Mouse (Mus musculus) spleen, embryonic (tissue): ENCODE data around the gene E330034G19Rik.
"Not testable (repeated sequence)": the region's sequence is repeated elsewhere in the genome, so short reads cannot be mapped to it uniquely, and the experiment has no call there.

Experiments used
- CTCF ChIA-PET: fragments of 350-600 bp; sonication (Branson Sonifier 250); formaldehyde crosslinking; loops from one replicate; lab custom pipeline; 2022; lab: Charles Lee

The E330034G19Rik gene

GRCm38 (mm10) chr14:24292914-24293313 is at the start of gene E330034G19Rik:
Gene E330034G19Rik (plus strand): TSS chr14:24293214.
- CTCF ChIA-PET, result no interaction called here

GRCm38 (mm10) chr14:24244330-24245176 is 48.5 kb upstream of the E330034G19Rik start:
- CTCF ChIA-PET, result no interaction called here

- CTCF ChIA-PET, result no interaction called here
Measured at GRCm38 (mm10) chr14:24245177-24246081, 47.6 kb upstream of the E330034G19Rik start, which contains the start of gene Dlg5. Gene Dlg5 (minus strand): TSS chr14:24245920.

- CTCF ChIA-PET, result no interaction called here
Measured at GRCm38 (mm10) chr14:24249926-24250325, 43.1 kb upstream of the E330034G19Rik start.

- CTCF ChIA-PET, result no interaction called here
Measured at GRCm38 (mm10) chr14:24251326-24251725, 41.7 kb upstream of the E330034G19Rik start.

- CTCF ChIA-PET, result no interaction called here
Measured at GRCm38 (mm10) chr14:24253611-24254202, 39.3 kb upstream of the E330034G19Rik start.

GRCm38 (mm10) chr14:24255956-24256355 is 37.1 kb upstream of the E330034G19Rik start:
- CTCF ChIA-PET, result no interaction called here

GRCm38 (mm10) chr14:24260391-24260790 is 32.6 kb upstream of the E330034G19Rik start:
- CTCF ChIA-PET, result no interaction called here

GRCm38 (mm10) chr14:24262382-24262781 is 30.6 kb upstream of the E330034G19Rik start:
- CTCF ChIA-PET, result no interaction called here

GRCm38 (mm10) chr14:24262915-24263314 is 30.1 kb upstream of the E330034G19Rik start:
- CTCF ChIA-PET, result no interaction called here

GRCm38 (mm10) chr14:24269571-24269970 is 23.4 kb upstream of the E330034G19Rik start:
- CTCF ChIA-PET, result no interaction called here

- CTCF ChIA-PET, result no interaction called here
Measured at GRCm38 (mm10) chr14:24273575-24273974, 19.4 kb upstream of the E330034G19Rik start.

- CTCF ChIA-PET, result no interaction called here
Measured at GRCm38 (mm10) chr14:24275534-24275933, 17.5 kb upstream of the E330034G19Rik start.

- CTCF ChIA-PET, result no interaction called here
Measured at GRCm38 (mm10) chr14:24281278-24281677, 11.7 kb upstream of the E330034G19Rik start.

GRCm38 (mm10) chr14:24282276-24282675 is 10.7 kb upstream of the E330034G19Rik start:
- CTCF ChIA-PET, result no interaction called here

GRCm38 (mm10) chr14:24286136-24286535 is 6.9 kb upstream of the E330034G19Rik start:
- CTCF ChIA-PET, result no interaction called here

GRCm38 (mm10) chr14:24290726-24291125 is 2.3 kb upstream of the E330034G19Rik start:
- CTCF ChIA-PET, result no interaction called here

GRCm38 (mm10) chr14:24293631-24294030 is 617 bp downstream of the E330034G19Rik start:
- CTCF ChIA-PET, result no interaction called here

- CTCF ChIA-PET, result not testable (repeated sequence)
Measured at GRCm38 (mm10) chr14:24302126-24302525, 9.1 kb downstream of the E330034G19Rik start.

GRCm38 (mm10) chr14:24306667-24307066 is 13.7 kb downstream of the E330034G19Rik start:
- CTCF ChIA-PET, result no interaction called here

GRCm38 (mm10) chr14:24307146-24307545 is 14.1 kb downstream of the E330034G19Rik start:
- CTCF ChIA-PET, result no interaction called here

- CTCF ChIA-PET, result no interaction called here
Measured at GRCm38 (mm10) chr14:24311110-24311509, 18.1 kb downstream of the E330034G19Rik start.
